Mouse (Mus musculus) hindbrain, postnatal 0 days (tissue): ENCODE data around the gene Gbp9. TPM values are rescaled to one million over a fixed set of nuclear protein-coding genes. Genes with fewer than 3 reads are reported as not detected.
"Not testable (repeated sequence)": the region's sequence is repeated elsewhere in the genome, so short reads cannot be mapped to it uniquely, and the experiment has no call there.

ENCODE experiments used
- ATAC-seq: fragments of 200-750 bp; cut with Nextera tagmentation; 2 replicates; pipeline ENCODE4 v1.8.0; 2017; ENCODE audit warnings: mild to moderate bottlenecking, moderate TSS enrichment, moderate library complexity
- DNase-seq: peaks from one replicate; pipeline ENCODE4 v3.0.0-alpha.2; 2015; ENCODE audit warnings: low spot score
- H3K27ac ChIP-seq: fragments of 300-500 bp; sonication (generic); 2 replicates; pipeline ENCODE4 v1.5.1; 2014; ENCODE audit warnings: mild to moderate bottlenecking
- H3K27me3 ChIP-seq: fragments of 300-500 bp; sonication (generic); 2 replicates; pipeline ENCODE4 v1.6.1; 2014; ENCODE audit warnings: low read length, mixed read lengths; ENCODE audit not compliant: insufficient read depth
- H3K36me3 ChIP-seq: fragments of 300-500 bp; sonication (generic); 2 replicates; pipeline ENCODE4 v1.6.1; 2014; ENCODE audit warnings: low read length, mixed read lengths; ENCODE audit not compliant: insufficient read depth
- H3K4me1 ChIP-seq: fragments of 300-500 bp; sonication (generic); 2 replicates; pipeline ENCODE4 v1.6.1; 2014; ENCODE audit warnings: antibody characterized with exemption, low read length, mixed read lengths; ENCODE audit not compliant: insufficient read depth
- H3K4me2 ChIP-seq: fragments of 300-500 bp; sonication (generic); 2 replicates; pipeline ENCODE4 v1.6.1; 2014; ENCODE audit warnings: low read depth, mild to moderate bottlenecking, low read length, moderate library complexity, mixed read lengths
- H3K4me3 ChIP-seq: fragments of 300-500 bp; sonication (generic); 2 replicates; pipeline ENCODE4 v1.5.1; 2014; ENCODE audit warnings: low read length
- H3K9ac ChIP-seq: fragments of 300-500 bp; sonication (generic); replicated peaks from 2 replicates; pipeline ENCODE4 v1.6.1; 2014; ENCODE audit warnings: mild to moderate bottlenecking, low read length, moderate library complexity, mixed read lengths
- H3K9me3 ChIP-seq: fragments of 300-500 bp; sonication (generic); 2 replicates; pipeline ENCODE4 v1.6.1; 2016; ENCODE audit warnings: low read length, mixed read lengths
- CTCF ChIP-seq: IDR thresholded peaks from 2 replicates; pipeline ENCODE4 v1.5.1; 2016; ENCODE audit warnings: antibody characterized with exemption, control low read depth, low read depth
- WGBS: fragments of 180-500 bp; shearing (Covaris S2); extraction: QIAGEN DNeasy Blood & Tissue Kit; methylation state at CpG from one replicate; pipeline ENCODE4 v1.1.7; 2014; 5-methylcytosine and 5-hydroxymethylcytosine counted together
- polyA plus RNA-seq: library from polyadenylated mRNA; unstranded; fragments of >200 nt; fragmentation: Nextera tagmentation; extraction: Ambion mirVana; gene quantifications from 2 replicates; pipeline ENCODE4 v1.2.1, GENCODE M21; 2015
- total RNA-seq: library from RNA; depleted of rRNA; stranded (reverse); fragments of >200 nt; gene quantifications from 2 replicates; pipeline ENCODE4 v1.2.3, GENCODE M21; 2014; rRNA removed

Gene Gbp9
- total RNA-seq = 2.1 and 2.4 TPM in 2 replicates
- polyA plus RNA-seq = 1.7 TPM in 2 replicates

- H3K36me3 ChIP-seq, H3K27me3 ChIP-seq, H3K9me3 ChIP-seq, DNase-seq, H3K4me2 ChIP-seq, H3K4me1 ChIP-seq, H3K27ac ChIP-seq, H3K9ac ChIP-seq, ATAC-seq, H3K4me3 ChIP-seq: not testable (repeated sequence)
- WGBS = 24% methylated on average over 2 of the region's 2 CpGs
Observed at GRCm38 (mm10) chr5:105139409-105140088, at the start of gene Gbp9, which contains the start of the genes Gbp8 and Gbp4. Gbp9 (minus strand) TSS chr5:105139539. Gbp8 (minus strand) TSS chr5:105139540. Gbp4 (minus strand) TSS chr5:105139586.

GRCm38 (mm10) chr5:105181446-105181845 is 42.1 kb upstream of the Gbp9 start:
- Histone ChIP-seq H3K36me3 (no peaks in the 10 kb centered on the region), H3K9ac (no peak overlapping the region), H3K4me1 (no peaks in the 10 kb centered on the region), H3K4me3 (no peak overlapping the region), H3K27me3 (no peaks in the 10 kb centered on the region), H3K9me3 (no peaks in the 10 kb centered on the region), H3K27ac (no peak overlapping the region), H3K4me2 (no peak overlapping the region)
- ATAC-seq (no peak), DNase-seq (no peak)
- no peak for TF ChIP-seq CTCF

GRCm38 (mm10) chr5:105156582-105156981 is 17.2 kb upstream of the Gbp9 start:
- DNase-seq = no peak
- H3K27ac ChIP-seq = no peak overlapping the region
- H3K27me3 ChIP-seq = no peaks in the 10 kb centered on the region
- WGBS = 87% methylated on average over 5 of the region's 5 CpGs
- H3K4me1 ChIP-seq = no peaks in the 10 kb centered on the region
- no peak overlapping the region for H3K9ac ChIP-seq
- H3K9me3 ChIP-seq = no peaks in the 10 kb centered on the region
- no peak overlapping the region for H3K4me2 ChIP-seq
- no peaks in the 10 kb centered on the region for H3K36me3 ChIP-seq
- TF ChIP-seq CTCF = no peak
- ATAC-seq = no peak
- no peak overlapping the region for H3K4me3 ChIP-seq

- no peaks in the 10 kb centered on the region for H3K9me3 ChIP-seq
- H3K36me3 ChIP-seq = no peaks in the 10 kb centered on the region
- H3K4me2 ChIP-seq = no peak overlapping the region
- ATAC-seq = no peak
- no peak for DNase-seq
- H3K4me3 ChIP-seq = no peak overlapping the region
- no peak overlapping the region for H3K9ac ChIP-seq
- no peak for TF ChIP-seq CTCF
- H3K27me3 ChIP-seq = no peaks in the 10 kb centered on the region
- H3K27ac ChIP-seq = no peak overlapping the region
- no peaks in the 10 kb centered on the region for H3K4me1 ChIP-seq
Observed at GRCm38 (mm10) chr5:105154049-105154448, 14.7 kb upstream of the Gbp9 start.

- H3K9ac ChIP-seq, H3K4me2 ChIP-seq, ATAC-seq, H3K4me3 ChIP-seq, H3K4me1 ChIP-seq, H3K9me3 ChIP-seq, DNase-seq, H3K27ac ChIP-seq, H3K36me3 ChIP-seq, H3K27me3 ChIP-seq: not testable (repeated sequence)
- WGBS = 62% methylated on average over 2 of the region's 2 CpGs
Observed at GRCm38 (mm10) chr5:105148062-105148461, 8.7 kb upstream of the Gbp9 start.

- Histone ChIP-seq H3K9ac (no peak overlapping the region), H3K27me3 (no peaks in the 10 kb centered on the region), H3K27ac (no peak overlapping the region), H3K9me3 (no peaks in the 10 kb centered on the region), H3K4me2 (no peak overlapping the region), H3K36me3 (no peaks in the 10 kb centered on the region), H3K4me3 (no peak overlapping the region), H3K4me1 (no peaks in the 10 kb centered on the region)
- no peak for TF ChIP-seq CTCF
- DNase-seq (no peak), ATAC-seq (no peak)
Observed at GRCm38 (mm10) chr5:105146447-105146846, 7.1 kb upstream of the Gbp9 start.

GRCm38 (mm10) chr5:105145731-105146130 is 6.4 kb upstream of the Gbp9 start:
- WGBS = 43% methylated on average over 3 of the region's 3 CpGs
- ATAC-seq = not testable (repeated sequence)

GRCm38 (mm10) chr5:105140089-105140810 is 911 bp upstream of the Gbp9 start:
- WGBS = 32% methylated on average over 2 of the region's 2 CpGs
- H3K36me3 ChIP-seq, H3K27ac ChIP-seq, DNase-seq, H3K4me3 ChIP-seq, ATAC-seq, H3K9ac ChIP-seq, H3K27me3 ChIP-seq, H3K4me2 ChIP-seq, H3K9me3 ChIP-seq, H3K4me1 ChIP-seq: not testable (repeated sequence)

More at GRCm38 (mm10) chr5:105145731-105146130, 6.4 kb upstream of the Gbp9 start:
- DNase-seq, H3K9ac ChIP-seq, H3K9me3 ChIP-seq, H3K27me3 ChIP-seq, H3K4me3 ChIP-seq, H3K27ac ChIP-seq, H3K4me2 ChIP-seq, H3K4me1 ChIP-seq, H3K36me3 ChIP-seq: not testable (repeated sequence)
